Mouse (Mus musculus): ENCODE results near the gene Ambra1.

- no peak for TF ChIP-seq CTCF (IDR thresholded peaks at IDR 0.05)
- TF ChIP-seq EP300 (IDR thresholded peaks at IDR 0.05): no peak
These were observed 64.5 kb downstream of the Ambra1 start for GRCm38 (mm10) chr2:91794466-91794865.

All from lung, postnatal 0 days (tissue).